Mouse (Mus musculus) neutrophil, adult 83 days (primary cell): ENCODE measurements around the gene Klf6. TPM values are rescaled to one million over a fixed set of nuclear protein-coding genes. Genes with fewer than 3 reads are reported as not detected.

Experiments
- total RNA-seq, 2 experiments: library from RNA; stranded (reverse); gene quantifications; one replicate each; pipeline ENCODE4 v1.2.4; 2023

Gene Klf6
- total RNA-seq, result 1,000 to 10,000 TPM; 1,100 to 1,273 TPM

DNA sequence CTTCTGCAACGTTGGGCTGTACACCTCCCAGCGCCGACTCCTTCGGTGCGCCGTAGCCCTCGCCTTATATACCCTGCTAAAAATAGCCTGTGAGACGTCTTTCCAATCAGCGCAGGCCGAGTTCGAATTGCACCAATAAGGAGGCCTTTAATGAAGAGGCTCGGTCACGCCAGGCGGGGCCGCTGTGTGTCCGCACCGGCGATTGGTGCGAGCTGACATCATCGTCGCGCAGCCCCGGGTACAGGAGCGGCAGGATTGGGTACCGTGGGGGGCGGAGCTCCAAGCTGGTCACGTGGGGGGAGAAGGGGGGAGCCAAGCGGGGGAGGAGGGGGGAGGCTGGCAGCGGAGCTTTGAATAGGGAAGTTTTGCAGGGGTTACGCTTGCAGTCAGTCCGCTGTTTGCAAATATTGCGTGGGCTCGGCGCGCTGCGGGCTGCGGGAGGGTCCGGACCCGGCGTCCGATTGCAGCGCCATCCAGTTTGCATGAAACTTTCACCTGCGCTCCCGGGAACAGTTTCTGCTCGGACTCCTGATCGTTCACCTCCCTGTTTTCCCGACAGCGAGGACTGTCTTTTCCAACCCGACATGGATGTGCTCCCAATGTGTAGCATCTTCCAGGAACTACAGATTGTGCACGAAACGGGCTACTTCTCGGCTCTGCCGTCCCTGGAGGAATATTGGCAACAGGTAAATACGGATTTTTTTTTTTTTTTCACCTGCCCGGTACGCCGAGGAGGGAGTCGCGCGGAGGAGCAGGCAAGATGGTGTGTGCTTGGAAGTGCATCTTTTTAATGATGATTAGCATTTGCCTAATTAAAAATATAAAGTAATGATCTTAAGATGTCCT is at the start of gene Klf6:
Klf6 (plus strand) TSS at position 326 of the 846 bp plus-strand sequence.

